Mouse (Mus musculus) thymus, postnatal 14 days (tissue): ENCODE results near the gene Gm8369.
"Not testable (repeated sequence)": the region's sequence is repeated elsewhere in the genome, so short reads cannot be mapped to it uniquely, and the experiment has no call there.

Source experiments
- DNase-seq: peaks from one replicate; pipeline ENCODE4 v3.0.0; 2021

The Gm8369 gene

DNA sequence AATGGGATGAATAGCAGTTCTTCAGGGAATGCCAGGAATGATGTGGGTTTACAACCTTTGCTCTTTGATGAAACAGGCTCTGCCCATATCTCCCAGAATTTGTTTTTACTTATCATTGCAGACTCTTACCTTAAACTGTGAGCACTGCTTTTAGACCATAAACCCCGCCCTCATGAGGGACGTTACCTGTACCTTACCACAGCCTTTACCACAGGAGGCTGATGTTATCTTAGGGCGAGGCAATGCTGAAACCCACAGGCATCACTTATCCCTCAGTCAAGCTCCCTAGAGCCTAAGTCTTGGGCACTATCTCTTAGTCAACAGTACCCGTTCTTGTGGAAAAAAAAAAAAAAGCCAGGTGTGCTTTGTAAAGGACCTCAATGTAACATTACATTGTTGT, 31.1 kb downstream of the Gm8369 start:
- DNase-seq, result peak; percentile 72

DNA sequence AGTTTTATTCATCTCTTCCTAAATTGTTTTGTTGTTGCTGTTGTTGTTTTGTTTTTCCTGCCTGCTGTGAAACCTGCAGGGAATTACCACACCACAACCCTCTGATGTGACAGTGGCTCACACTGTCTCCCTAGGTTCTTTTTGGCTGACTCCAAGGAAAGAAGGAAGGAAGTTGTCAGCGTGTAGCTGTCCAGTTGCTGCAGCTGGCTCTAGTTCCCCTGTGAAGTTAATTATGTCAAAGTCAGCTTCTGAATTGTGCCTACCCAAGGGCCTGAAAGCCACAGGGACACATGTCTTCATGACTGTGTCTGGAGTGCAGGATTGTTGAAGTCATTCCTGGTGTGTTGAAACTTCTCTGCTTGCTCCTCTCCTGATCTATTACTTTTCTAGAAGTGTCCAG, 31.6 kb downstream of the Gm8369 start:
- not testable (repeated sequence) for DNase-seq

- DNase-seq, result peak; percentile 38
Measured at GRCm38 (mm10) chr19:11518356-11518755, 32.6 kb downstream of the Gm8369 start.

DNA sequence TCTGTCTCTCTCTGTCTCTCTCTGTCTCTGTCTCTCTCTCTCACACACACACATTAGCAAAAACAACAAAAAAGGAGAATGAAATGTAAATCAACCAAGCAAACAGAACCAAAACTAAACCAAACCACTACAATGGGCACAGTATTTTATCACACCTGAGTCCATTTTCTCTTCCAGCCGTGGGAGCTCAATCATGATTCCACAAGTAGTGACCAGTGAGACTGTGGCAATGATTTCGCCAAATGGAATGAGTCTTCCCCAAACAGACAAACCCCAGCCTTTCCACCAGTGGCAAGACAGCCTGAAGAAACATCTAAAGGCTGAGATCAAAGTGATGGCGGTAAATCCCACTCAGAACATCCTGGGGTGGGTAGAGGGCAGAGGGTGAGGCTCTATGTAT, 34.4 kb downstream of the Gm8369 start:
- DNase-seq, result peak; percentile 23

GRCm38 (mm10) chr19:11533421-11533820, 47.7 kb downstream of the Gm8369 start:
- no peak for DNase-seq

DNA sequence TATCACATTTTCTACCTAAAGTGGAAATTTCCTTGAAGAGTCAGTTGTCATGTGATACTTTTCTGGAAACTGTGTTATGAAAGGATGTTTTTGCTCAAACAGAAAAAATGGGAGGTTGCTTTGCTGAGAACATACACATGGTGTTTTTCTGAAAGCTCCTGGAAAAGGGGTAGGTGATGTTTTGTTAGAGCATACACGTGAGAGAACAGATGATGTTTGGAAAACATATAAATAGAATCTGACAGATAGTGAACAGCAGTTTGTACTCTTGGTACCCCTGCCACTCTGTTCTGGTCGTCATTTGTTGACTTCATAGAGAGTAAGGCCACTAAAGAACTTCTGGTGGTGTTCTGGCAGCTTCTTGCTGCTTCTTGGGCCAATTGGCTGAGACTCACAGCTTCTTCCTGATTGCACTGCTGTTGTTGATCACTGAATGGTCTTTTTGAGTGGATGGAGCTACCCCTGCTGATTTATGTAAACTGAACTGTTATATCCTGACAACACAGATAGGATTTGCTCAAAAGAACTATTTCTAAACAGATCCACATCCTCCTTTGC, 48.2 kb downstream of the Gm8369 start:
- no peak for DNase-seq

DNA sequence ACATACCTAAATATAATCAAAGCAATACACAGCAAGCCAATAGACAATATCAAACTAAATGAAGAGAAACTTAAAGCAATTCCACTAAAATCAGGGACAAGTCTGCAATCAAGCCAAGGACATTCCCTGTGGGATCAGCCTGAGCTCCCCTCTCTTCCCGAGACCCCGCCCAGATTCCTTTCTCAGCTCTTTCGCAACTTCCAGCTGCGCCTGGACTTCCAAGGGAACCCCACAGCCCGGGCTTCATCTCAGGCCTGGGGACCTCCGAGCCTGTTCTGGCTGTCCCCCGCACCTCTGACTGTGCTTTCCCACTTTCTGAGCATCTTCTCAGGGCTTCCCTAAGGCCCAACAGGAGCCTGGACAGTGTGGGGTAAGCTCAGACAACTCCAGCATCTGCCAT, 50.9 kb downstream of the Gm8369 start, which contains the start of gene Ms4a4d:
Gene Ms4a4d, plus strand, starts transcription at position 209 of the 400 bp plus-strand sequence.
- no peak for DNase-seq

DNA sequence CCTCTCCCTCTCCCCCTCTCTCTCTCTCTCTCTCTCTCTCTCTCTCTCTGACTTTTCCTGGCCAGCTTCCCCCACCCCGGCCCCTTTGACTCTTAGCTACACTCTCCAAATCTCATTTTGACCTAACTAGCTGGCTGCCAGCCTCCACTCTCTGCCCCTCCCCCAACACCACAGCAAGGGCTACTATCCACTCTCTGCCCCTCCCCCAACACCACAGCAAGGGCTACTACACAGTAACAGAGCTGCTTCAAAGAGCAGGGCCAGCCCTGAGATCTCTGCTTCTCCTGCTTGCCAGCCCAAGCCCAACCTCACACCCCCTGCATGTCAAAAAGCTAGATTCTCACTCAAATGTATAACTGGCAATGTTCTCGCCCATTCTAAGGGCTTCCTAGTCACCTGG, 51.6 kb downstream of the Gm8369 start:
- no peak for DNase-seq

DNA sequence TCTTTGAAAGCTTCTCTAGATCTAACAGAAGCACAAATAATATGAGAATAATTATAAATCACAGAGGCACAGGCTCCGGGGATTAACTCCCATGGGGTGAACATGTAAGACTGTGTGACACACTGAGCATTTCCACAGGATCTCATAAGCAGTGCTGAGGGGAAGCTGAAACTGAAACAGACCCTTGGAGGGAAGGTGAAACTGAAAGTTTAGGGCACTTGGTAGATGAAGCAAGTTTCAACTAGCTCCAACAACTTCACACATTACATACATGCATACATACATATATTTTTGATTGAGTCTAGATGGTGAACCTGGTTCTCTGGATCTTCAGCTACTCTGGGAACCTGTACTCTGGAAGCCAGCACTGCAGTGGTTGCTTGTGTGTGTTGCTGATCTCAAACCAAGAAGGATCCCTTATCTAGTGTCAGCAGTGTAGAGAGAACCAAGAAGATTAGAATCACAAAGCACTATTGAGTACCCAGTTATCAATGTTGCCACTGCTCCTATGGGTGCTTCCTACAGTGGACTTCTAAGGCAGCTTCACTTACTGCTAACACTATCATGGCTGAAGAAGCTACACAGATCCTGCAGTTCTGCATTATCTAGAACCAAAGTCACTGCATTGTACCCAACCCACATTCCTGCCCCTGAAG, 54.6 kb downstream of the Gm8369 start:
- peak; percentile 57 for DNase-seq

DNA sequence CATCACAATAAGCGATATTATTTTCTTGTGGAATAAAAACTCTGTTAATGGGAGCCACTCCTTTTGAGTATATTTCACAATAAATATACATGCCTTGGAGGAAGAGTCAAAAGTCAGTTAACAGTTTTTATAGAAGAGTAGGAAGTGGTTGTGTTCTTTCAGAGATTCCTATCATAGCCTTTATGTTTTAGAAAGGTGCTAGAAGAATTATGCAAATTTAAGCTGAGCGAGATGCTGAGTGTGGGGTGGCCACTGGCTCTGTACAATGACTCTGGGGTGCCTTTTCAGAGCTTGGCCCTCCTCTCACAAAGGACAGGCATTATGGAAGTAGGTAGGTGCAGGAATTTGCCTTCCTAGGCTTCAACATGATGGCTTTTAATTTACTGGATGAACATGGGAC, 58.6 kb downstream of the Gm8369 start:
- DNase-seq, result peak; percentile 28

- peak; percentile 73 for DNase-seq
Measured at GRCm38 (mm10) chr19:11547911-11548310, 62.2 kb downstream of the Gm8369 start.

- DNase-seq, result no peak
Measured at GRCm38 (mm10) chr19:11554726-11555125, 69.0 kb downstream of the Gm8369 start.

GRCm38 (mm10) chr19:11559560-11559959, 73.8 kb downstream of the Gm8369 start:
- not testable (repeated sequence) for DNase-seq
